Mouse (Mus musculus) bone marrow, adult 2 months (tissue): ENCODE measurements at regions not wholly inside any gene's neighbourhood (a gene's known extent, or its start where the extent isn't known, plus 50 kb on each side); places are given as distances from the start of the nearest gene placed in this dataset.
"Not testable (repeated sequence)": the region's sequence is repeated elsewhere in the genome, so short reads cannot be mapped to it uniquely, and the experiment has no call there.

Experiments
- H3K27ac ChIP-seq: fragments of 200-500 bp; 2 replicates; pipeline ENCODE4 v1.5.1; 2012; ENCODE audit warnings: low read depth, mild to moderate bottlenecking, control low read depth, inconsistent platforms, low read length; ENCODE audit not compliant: control insufficient read depth, poor library complexity, insufficient read depth
- H3K4me1 ChIP-seq: fragments of 200-500 bp; 2 replicates; pipeline ENCODE4 v1.6.1; 2011; ENCODE audit warnings: low read length; ENCODE audit not compliant: control insufficient read depth, insufficient read depth
- H3K4me3 ChIP-seq: fragments of 200-500 bp; replicated peaks from 2 replicates; pipeline ENCODE3; 2011; ENCODE audit warnings: mild to moderate bottlenecking, low read depth, low read length, control low read depth; ENCODE audit not compliant: control insufficient read depth
- CTCF ChIP-seq: fragments of 200-500 bp; IDR thresholded peaks from 2 replicates; pipeline ENCODE4 v1.5.1; 2011; ENCODE audit warnings: low read length, control low read depth; ENCODE audit not compliant: control insufficient read depth, insufficient read depth
- POLR2A ChIP-seq: fragments of 200-500 bp; IDR thresholded peaks from 2 replicates; pipeline ENCODE4 v1.6.1; 2011; ENCODE audit warnings: low read depth, mild to moderate bottlenecking, control low read depth, low read length, borderline replicate concordance; ENCODE audit not compliant: control insufficient read depth
- WGBS: fragments of 180-500 bp; shearing (Covaris S2); methylation state at CpG from one replicate; pipeline ENCODE4 v1.1.7; 2018; 5-methylcytosine and 5-hydroxymethylcytosine counted together

- Histone ChIP-seq H3K4me3 (no peak overlapping the region), H3K27ac (no peak overlapping the region), H3K4me1 (no peaks in the 10 kb centered on the region)
- no peak for TF ChIP-seq CTCF
- WGBS = 63% methylated on average over 6 of the region's 6 CpGs
Observed at GRCm38 (mm10) chr11:45398188-45398587, 453.7 kb upstream of the Clint1 start.

- H3K4me3 ChIP-seq = no peak overlapping the region
- no peaks in the 10 kb centered on the region for H3K4me1 ChIP-seq
- no peak overlapping the region for H3K27ac ChIP-seq
- 75% methylated on average over 10 of the region's 10 CpGs for WGBS
- TF ChIP-seq POLR2A (no peak), CTCF (no peak)
Observed at GRCm38 (mm10) chr11:45404377-45405029, 447.3 kb upstream of the Clint1 start.

DNA sequence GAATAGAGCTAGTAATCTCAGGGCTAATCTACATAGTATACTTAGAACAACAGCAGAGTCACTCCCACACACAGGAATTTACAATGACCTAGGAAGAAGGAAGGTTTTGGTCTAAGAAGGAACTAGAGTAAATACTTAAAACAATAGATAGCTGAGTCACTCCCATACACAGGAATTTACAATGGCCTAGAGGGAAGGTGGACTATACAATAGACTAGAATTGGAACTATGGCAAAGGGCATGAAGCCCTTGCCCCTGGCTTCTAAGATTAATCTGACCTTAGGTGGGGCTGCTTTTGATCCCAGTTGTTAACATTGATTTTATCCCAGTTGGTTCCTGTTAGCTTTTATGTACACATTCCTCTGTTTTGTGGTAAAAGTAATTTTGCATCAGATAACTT, 427.8 kb upstream of the Clint1 start:
- not testable (repeated sequence) for H3K27ac ChIP-seq, H3K4me3 ChIP-seq, H3K4me1 ChIP-seq

- Histone ChIP-seq H3K27ac (no peak overlapping the region; the same call in 1 of the 2 replicates), H3K4me3 (no peak overlapping the region), H3K4me1 (no peaks in the 10 kb centered on the region; the same call in 1 of the 2 replicates)
- WGBS = 49% methylated on average over 3 of the region's 3 CpGs
- no peak for TF ChIP-seq POLR2A
- no peak for TF ChIP-seq CTCF
Observed at GRCm38 (mm10) chr11:45440937-45441720, 410.7 kb upstream of the Clint1 start.

DNA sequence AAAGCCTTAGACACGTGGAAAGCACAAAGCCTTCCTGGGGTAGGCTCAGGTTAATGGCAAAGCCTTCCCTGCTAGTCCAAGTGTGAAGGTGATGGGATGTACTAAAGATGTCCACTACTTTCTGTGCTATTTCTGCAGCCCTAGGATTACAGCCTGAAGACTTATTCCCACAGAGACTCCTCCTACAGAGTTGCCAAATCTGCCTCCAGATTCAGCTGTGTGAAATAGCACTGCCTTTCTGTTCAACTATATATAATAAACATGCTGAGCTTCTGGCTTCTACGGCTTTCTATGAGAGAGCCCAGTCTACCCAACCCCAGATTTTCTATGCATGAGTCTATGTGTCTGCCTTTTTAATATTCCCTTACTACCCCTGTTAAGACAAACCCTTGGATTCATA, 405.3 kb upstream of the Clint1 start:
- TF ChIP-seq CTCF (no peak), POLR2A (no peak)
- Histone ChIP-seq H3K4me1 (no peaks in the 10 kb centered on the region; the same call in 1 of the 2 replicates), H3K4me3 (no peak overlapping the region), H3K27ac (no peak overlapping the region)
- WGBS = 65% methylated on average over 2 of the region's 2 CpGs

DNA sequence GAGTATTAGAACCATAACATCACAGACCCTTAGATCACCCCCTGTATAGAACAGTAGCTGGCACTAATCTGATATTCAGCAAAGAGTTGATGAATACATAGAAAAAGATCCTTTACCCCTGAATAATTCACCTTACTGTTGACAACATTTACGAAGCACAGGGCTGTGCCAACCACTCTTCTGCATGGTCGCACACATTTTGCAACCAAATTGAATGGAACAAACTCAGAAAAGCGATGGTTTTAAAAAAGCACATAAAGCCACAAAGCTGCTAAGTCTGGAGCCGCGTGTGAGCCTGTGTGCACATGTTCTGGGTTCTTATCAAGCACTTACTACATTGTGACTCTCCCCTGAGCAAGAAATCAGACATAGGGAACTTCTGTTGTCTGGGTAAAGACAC, 397.6 kb upstream of the Clint1 start:
- no peaks in the 10 kb centered on the region; the same call in 1 of the 2 replicates for H3K4me1 ChIP-seq
- H3K27ac ChIP-seq = no peak overlapping the region
- H3K4me3 ChIP-seq = no peak overlapping the region
- 62% methylated on average over 5 of the region's 5 CpGs for WGBS
- no peak for TF ChIP-seq CTCF
- TF ChIP-seq POLR2A = no peak

DNA sequence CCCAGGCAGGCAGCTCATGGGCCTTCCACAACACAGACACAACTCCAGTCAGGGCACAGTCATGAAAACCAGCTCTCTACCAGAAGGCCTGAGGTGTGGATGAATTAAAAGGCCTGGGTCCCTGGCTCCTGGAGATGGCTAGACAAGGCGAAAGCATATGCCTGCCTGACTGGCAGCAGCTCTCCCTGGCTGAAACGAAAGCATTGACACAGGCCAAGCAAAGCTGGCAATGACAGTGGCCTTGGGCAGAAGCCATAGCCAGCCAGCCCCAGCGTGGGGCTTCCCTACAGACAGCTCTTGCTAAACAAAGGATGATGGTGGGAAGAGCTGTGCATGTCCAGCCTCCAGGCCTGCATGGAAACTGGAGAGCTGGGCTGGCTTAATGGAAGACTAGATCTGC, 396.9 kb upstream of the Clint1 start:
- H3K27ac ChIP-seq = peak overlapping the region; percentile 65
- H3K4me1 ChIP-seq = no peaks in the 10 kb centered on the region; the same call in 1 of the 2 replicates
- TF ChIP-seq CTCF (no peak), POLR2A (no peak)
- no peak overlapping the region for H3K4me3 ChIP-seq
- WGBS = 65% methylated on average over 3 of the region's 3 CpGs

DNA sequence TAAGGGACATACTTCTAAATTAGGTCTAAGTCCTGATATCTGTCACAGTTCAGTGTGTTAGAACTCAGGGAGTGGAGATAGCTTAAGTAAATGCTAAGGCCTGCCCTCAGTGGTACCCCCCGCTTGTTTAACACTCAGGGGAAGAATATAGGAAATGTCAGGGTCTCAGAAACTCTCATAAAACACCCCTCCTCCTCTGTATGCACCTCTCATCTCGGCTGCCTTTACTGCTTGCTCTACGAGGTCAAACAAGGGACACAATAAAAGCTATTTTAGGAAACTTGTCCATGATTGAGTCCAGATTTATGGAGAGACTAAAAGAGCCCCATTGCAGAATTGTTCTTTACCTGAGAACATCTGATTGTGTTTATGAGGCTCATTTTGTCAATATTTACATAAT, 395.1 kb upstream of the Clint1 start:
- TF ChIP-seq CTCF (no peak), POLR2A (no peak)
- Histone ChIP-seq H3K4me3 (no peak overlapping the region), H3K4me1 (no peaks in the 10 kb centered on the region; the same call in 1 of the 2 replicates), H3K27ac (no peak overlapping the region)
- WGBS = 55% methylated on average over 3 of the region's 3 CpGs

DNA sequence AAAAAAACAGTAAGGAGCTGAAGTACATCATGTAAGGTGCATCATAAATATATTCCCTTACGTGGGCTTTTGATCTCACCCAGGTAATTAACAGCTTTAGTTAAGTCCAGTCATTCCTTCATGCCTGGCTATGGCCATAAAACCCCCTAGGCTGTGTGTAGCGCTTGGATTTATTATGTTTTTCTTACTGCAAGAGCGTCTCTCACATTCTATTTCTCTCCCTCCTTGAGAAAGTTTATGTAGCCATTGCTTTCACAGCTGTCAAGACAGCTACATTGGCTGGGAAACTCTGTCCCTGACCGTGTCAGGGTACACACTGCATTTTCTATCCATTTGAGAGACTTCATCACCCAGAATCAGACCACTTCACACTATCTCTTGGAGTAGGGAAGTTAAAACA, 394.3 kb upstream of the Clint1 start:
- no peak overlapping the region for H3K4me3 ChIP-seq
- no peaks in the 10 kb centered on the region; the same call in 1 of the 2 replicates for H3K4me1 ChIP-seq
- no peak for TF ChIP-seq POLR2A
- no peak for TF ChIP-seq CTCF
- no peak overlapping the region for H3K27ac ChIP-seq
- whole genome bisulfite sequencing = 70% methylated on average over 4 of the region's 4 CpGs
